Mouse (Mus musculus) embryonic facial prominence, embryonic 11.5 days (tissue): Measurements from ENCODE around the gene Dlg2. TPM values are rescaled to one million over a fixed set of nuclear protein-coding genes. Genes with fewer than 3 reads are reported as not detected.

Source experiments
- ATAC-seq: fragments of 200-750 bp; cut with Nextera tagmentation; replicated peaks from 2 replicates; pipeline ENCODE4 v1.8.0; 2017; ENCODE audit warnings: low read depth; ENCODE audit not compliant: insufficient number of reproducible peaks, low FRiP score, low TSS enrichment
- DNase-seq: peaks from one replicate; pipeline ENCODE4 v3.0.0-alpha.2; 2015; ENCODE audit warnings: low spot score
- H3K27ac ChIP-seq: fragments of 300-500 bp; sonication (generic); replicated peaks from 2 replicates; pipeline ENCODE4 v1.5.1; 2014; ENCODE audit warnings: mild to moderate bottlenecking, low read depth, low read length, control low read depth
- H3K27me3 ChIP-seq: fragments of 300-500 bp; sonication (generic); 2 replicates; pipeline ENCODE4 v1.6.1; 2014; ENCODE audit warnings: mild to moderate bottlenecking, low read length, moderate library complexity, mixed read lengths; ENCODE audit not compliant: control insufficient read depth, insufficient read depth
- H3K36me3 ChIP-seq: fragments of 300-500 bp; sonication (generic); replicated peaks from 2 replicates; pipeline ENCODE4 v1.6.1; 2014; ENCODE audit warnings: low read depth, mild to moderate bottlenecking, low read length, moderate library complexity, mixed read lengths; ENCODE audit not compliant: control insufficient read depth, insufficient read depth
- H3K4me1 ChIP-seq: fragments of 300-500 bp; sonication (generic); 2 replicates; pipeline ENCODE4 v1.6.1; 2014; ENCODE audit warnings: low read length, mixed read lengths; ENCODE audit not compliant: control insufficient read depth, insufficient read depth
- H3K4me2 ChIP-seq: fragments of 300-500 bp; sonication (generic); 2 replicates; pipeline ENCODE4 v1.6.1; 2014; ENCODE audit warnings: low read depth, mild to moderate bottlenecking, control low read depth, low read length, moderate library complexity
- H3K4me3 ChIP-seq: fragments of 300-500 bp; sonication (generic); 2 replicates; pipeline ENCODE4 v1.5.1; 2014; ENCODE audit warnings: low read depth, low read length, control low read depth
- H3K9ac ChIP-seq: fragments of 300-500 bp; sonication (generic); replicated peaks from 2 replicates; pipeline ENCODE4 v1.6.1; 2014; ENCODE audit warnings: mild to moderate bottlenecking, control low read depth, low read length
- H3K9me3 ChIP-seq: fragments of 300-500 bp; sonication (generic); replicated peaks from 2 replicates; pipeline ENCODE4 v1.6.1; 2016; ENCODE audit warnings: mild to moderate bottlenecking, low read length, inconsistent platforms, mixed read lengths; ENCODE audit not compliant: control insufficient read depth
- WGBS: fragments of 180-500 bp; shearing (Covaris S2); extraction: QIAGEN DNeasy Blood & Tissue Kit; methylation state at CpG from one replicate; pipeline ENCODE4 v1.1.7; 2014; 5-methylcytosine and 5-hydroxymethylcytosine counted together
- polyA plus RNA-seq: library from polyadenylated mRNA; unstranded; fragments of >200 nt; fragmentation: Nextera tagmentation; extraction: Ambion mirVana; gene quantifications from 2 replicates; pipeline ENCODE4 v1.2.1, GENCODE M21; 2014

The Dlg2 gene
- polyA plus RNA-seq, 1 experiment from 2014 or later: 5.3 TPM

DNA sequence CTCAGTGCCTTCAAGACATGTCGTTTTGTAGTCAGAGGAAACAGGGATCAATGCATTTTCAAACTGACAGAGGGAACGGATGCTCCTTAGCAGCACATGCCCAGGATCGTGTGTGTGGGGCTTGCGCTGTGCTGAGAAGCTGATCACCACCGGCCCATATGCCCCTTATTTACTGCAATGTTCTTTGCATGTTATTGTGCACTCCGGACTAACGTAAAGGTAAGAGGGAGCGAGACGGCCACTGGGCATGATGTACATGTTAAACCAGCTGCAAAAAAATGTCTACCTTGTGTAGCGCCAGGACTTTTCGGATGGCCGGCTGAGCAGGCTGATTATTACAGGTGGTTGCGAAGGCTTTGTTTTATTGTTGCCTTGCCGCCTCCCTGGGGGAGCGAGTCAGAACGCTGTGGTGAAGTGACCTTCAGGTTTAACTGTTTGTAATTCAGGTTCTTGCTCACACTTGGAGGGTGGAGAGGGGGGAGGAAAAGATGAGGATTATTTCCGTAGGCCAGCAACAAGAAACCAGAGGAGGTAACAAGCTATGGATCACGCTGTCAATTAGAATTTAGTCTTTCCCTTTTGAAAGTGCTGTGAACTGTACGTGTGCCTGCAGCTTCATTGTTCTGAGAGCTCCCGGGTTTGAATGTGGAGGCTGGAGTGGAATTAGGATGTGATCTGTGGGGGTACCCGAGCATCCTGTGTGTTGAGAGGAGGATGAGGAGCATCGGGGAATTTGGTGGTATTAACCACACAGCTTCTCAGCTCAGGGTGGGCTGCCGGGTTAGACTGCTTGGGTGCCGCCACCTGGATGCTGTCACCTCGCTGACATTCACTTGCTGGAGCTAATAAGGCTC, 614.6 kb downstream of the Dlg2 start:
- H3K4me2 ChIP-seq: peak overlapping the region; percentile 28
- DNase-seq (peak; percentile 27), ATAC-seq (peak; percentile 59; the same call in 1 of the 2 replicates)
- H3K36me3 ChIP-seq: no peaks in the 10 kb centered on the region
- no peak overlapping the region for H3K9ac ChIP-seq
- H3K4me1 ChIP-seq: no peaks in the 10 kb centered on the region
- H3K9me3 ChIP-seq: no peaks in the 10 kb centered on the region
- H3K4me3 ChIP-seq: peak overlapping the region; percentile 24
- WGBS: 15% methylated on average over 25 of the region's 25 CpGs
- H3K27ac ChIP-seq: no peak overlapping the region
- no peaks in the 10 kb centered on the region for H3K27me3 ChIP-seq

DNA sequence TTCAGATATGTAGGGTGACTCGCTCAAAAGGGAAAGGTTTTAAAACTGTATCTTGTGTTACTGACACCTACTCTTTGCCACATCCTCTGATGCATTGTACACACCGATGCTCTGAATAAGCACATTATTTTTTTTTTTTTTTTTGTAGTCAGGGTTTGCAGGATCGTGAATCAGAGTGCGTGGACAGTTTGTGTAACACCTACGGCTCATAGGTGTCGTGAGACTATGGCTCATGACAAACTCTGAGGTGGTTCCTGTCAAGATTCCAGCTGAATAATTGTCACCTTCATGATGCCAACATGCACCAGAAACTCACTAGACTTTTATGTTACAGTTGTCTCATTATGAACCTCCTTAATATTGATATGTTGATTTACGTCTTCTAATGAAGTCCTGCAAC, 620.0 kb downstream of the Dlg2 start:
- Histone ChIP-seq H3K9me3 (no peaks in the 10 kb centered on the region), H3K9ac (no peak overlapping the region), H3K4me3 (no peak overlapping the region), H3K4me2 (no peak overlapping the region), H3K36me3 (no peaks in the 10 kb centered on the region), H3K27me3 (no peaks in the 10 kb centered on the region), H3K27ac (no peak overlapping the region), H3K4me1 (no peaks in the 10 kb centered on the region)
- WGBS: 92% methylated on average over 7 of the region's 7 CpGs
- ATAC-seq (no peak), DNase-seq (no peak)

DNA sequence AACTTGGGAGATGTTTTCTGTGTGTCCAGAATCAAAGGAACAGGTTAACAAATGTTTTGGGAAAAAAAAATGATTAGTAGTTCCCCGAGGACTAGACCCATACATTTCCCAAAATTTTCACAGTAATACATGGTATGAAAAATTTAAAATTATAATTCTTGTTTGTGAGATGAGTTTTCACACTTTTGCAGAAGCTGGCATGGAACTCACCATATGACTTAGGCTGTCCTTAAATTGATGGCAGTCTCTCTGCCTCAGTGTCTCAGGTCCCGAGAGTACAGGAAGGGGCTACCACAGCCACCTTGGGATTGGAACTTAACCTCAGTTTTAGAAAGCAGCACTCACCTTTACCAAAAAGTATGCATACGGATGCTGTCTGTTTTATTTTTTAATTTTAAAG, 622.0 kb downstream of the Dlg2 start:
- Histone ChIP-seq H3K36me3 (no peaks in the 10 kb centered on the region), H3K9ac (no peak overlapping the region), H3K27me3 (no peaks in the 10 kb centered on the region), H3K27ac (no peak overlapping the region), H3K4me3 (no peak overlapping the region), H3K4me2 (no peak overlapping the region), H3K9me3 (no peaks in the 10 kb centered on the region), H3K4me1 (no peaks in the 10 kb centered on the region)
- 83% methylated on average over 3 of the region's 3 CpGs for WGBS
- ATAC-seq (no peak), DNase-seq (no peak)

DNA sequence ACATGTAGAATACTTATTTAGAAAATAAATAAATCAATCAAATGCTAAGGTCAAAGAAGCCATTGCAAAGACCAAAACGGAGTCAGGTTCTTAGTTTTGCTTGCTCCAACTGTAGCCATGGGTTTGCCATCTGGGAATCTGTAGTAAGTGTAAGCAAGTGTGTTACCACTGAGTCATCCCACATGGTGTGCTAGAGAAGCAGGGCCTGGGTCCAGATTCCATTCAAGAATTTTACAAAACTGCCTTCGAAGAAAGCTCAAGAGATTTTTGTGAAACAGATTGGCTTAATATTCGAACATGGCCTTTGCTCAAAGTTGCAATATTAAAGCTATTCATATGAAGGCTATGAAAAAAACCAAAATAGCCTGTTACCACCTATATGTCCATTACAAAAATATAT, 633.1 kb downstream of the Dlg2 start:
- DNase-seq: no peak
- no peaks in the 10 kb centered on the region for H3K9me3 ChIP-seq
- no peaks in the 10 kb centered on the region for H3K4me1 ChIP-seq
- no peaks in the 10 kb centered on the region for H3K36me3 ChIP-seq
- no peak overlapping the region for H3K4me3 ChIP-seq
- no peak overlapping the region for H3K4me2 ChIP-seq
- H3K9ac ChIP-seq: no peak overlapping the region
- H3K27me3 ChIP-seq: no peaks in the 10 kb centered on the region
- ATAC-seq: no peak
- no peak overlapping the region for H3K27ac ChIP-seq
- WGBS: 76% methylated on average over 3 of the region's 3 CpGs

DNA sequence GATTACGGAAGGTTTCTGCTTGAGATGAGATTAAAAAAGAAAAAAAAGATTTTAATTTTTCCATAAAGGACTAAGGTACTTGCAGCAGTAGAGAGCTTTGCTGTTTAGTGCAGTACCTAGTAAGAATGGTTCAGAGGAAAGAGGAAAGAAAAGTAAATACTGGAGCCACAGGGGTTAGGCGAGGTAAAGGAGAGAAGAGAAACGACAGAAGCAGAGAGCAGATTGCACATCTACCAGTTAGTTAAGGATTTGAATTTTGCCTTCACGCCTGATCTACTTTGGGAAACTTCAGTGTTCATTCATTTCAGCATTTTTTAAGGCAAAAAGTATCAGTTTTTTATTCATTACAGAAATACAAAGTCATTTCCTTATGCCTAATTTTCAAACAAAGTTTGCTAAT, 655.7 kb downstream of the Dlg2 start:
- no peak overlapping the region for H3K9ac ChIP-seq
- 72% methylated on average over 4 of the region's 4 CpGs for WGBS

DNA sequence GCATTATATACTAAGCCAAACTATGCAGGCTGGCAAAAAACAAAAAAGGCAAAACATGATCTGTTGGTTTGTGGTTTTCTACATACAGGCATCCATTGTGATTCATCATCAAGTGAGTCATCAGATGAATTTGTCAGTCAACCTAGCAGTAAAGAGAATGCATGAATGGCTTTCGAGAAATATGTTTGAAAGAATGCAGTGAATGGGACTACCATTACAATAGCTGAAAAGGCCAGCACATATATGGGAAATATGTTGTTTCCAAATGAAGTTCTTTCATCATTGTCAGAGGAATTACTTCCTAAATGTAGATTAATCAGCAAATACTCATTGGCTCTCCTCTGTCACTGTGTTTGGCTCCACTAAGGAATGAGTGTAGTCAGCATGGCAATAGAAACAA, 677.6 kb downstream of the Dlg2 start:
- Histone ChIP-seq H3K36me3 (no peaks in the 10 kb centered on the region), H3K27me3 (no peaks in the 10 kb centered on the region), H3K4me1 (no peaks in the 10 kb centered on the region), H3K9ac (no peak overlapping the region), H3K4me2 (no peak overlapping the region), H3K27ac (no peak overlapping the region), H3K9me3 (no peaks in the 10 kb centered on the region), H3K4me3 (no peak overlapping the region)
- DNase-seq (no peak), ATAC-seq (no peak)
- WGBS: 76% methylated on average over 1 of the region's 1 CpGs

More for the DNA sequence above, 655.7 kb downstream of the Dlg2 start:
- H3K36me3 ChIP-seq: no peaks in the 10 kb centered on the region
- H3K4me3 ChIP-seq: no peak overlapping the region
- no peak overlapping the region for H3K4me2 ChIP-seq
- no peak for DNase-seq
- H3K4me1 ChIP-seq: no peaks in the 10 kb centered on the region
- H3K27ac ChIP-seq: no peak overlapping the region
- no peaks in the 10 kb centered on the region for H3K27me3 ChIP-seq
- ATAC-seq: no peak
- H3K9me3 ChIP-seq: no peaks in the 10 kb centered on the region

DNA sequence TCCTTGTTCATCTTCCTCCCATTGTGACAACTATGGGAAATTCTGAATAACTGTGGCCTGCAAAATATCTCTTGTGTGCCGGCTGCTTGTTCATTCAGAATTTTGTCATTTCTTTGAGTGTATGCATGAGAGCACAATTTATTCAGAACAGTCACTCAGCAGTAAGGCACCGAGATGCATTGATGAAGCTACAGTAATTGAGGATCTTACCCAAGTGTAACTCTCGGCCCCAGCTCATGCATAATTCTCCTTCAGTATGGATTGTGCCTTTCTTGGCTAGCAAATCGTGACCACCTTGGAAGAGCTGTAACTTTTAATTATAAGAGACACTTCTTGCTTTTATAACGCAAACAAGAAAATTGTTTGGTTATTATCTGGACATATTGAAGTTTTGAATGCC, 682.7 kb downstream of the Dlg2 start:
- Histone ChIP-seq H3K9me3 (no peaks in the 10 kb centered on the region), H3K27me3 (no peaks in the 10 kb centered on the region), H3K4me3 (no peak overlapping the region), H3K27ac (no peak overlapping the region), H3K4me1 (no peaks in the 10 kb centered on the region), H3K4me2 (no peak overlapping the region), H3K9ac (no peak overlapping the region), H3K36me3 (no peaks in the 10 kb centered on the region)
- DNase-seq (no peak), ATAC-seq (no peak)
- 81% methylated on average over 5 of the region's 5 CpGs for WGBS

DNA sequence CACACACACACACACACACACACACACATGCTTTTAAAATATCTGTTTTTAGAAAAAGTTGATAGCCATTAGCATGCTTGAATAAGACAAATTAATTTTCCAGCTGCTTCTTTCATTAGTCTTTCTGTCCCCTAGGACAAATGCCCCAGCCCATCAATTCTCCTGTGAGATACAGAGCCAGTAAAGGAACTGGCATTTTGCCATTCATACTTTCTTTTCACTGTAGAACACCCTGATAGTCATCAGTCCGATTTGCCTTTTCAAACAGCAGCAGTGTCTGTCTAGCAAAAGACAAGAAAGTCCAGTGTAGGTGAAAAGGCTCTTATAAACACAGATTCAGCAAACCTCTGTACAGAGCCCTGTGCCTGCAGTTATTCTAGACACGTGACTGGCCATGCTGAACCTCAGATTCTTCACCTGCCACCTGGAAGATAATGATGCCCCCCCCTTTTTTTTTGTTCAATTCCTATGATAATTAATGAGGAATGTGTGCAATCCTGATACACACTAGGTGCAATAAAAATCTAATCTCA, 685.2 kb downstream of the Dlg2 start:
- ATAC-seq (no peak), DNase-seq (no peak)
- H3K27me3 ChIP-seq: no peaks in the 10 kb centered on the region
- no peak overlapping the region for H3K4me2 ChIP-seq
- H3K27ac ChIP-seq: no peak overlapping the region
- 74% methylated on average over 2 of the region's 2 CpGs for WGBS
- no peaks in the 10 kb centered on the region for H3K36me3 ChIP-seq
- no peak overlapping the region for H3K4me3 ChIP-seq
- H3K9me3 ChIP-seq: no peaks in the 10 kb centered on the region
- H3K4me1 ChIP-seq: no peaks in the 10 kb centered on the region
- no peak overlapping the region for H3K9ac ChIP-seq
